Mouse (Mus musculus) spleen, adult 2 months (tissue): Measurements from ENCODE around the gene Zbtb16. TPM values are rescaled to one million over a fixed set of nuclear protein-coding genes. Genes with fewer than 3 reads are reported as not detected.

Experiments
- DNase-seq, 2 experiments: peaks; one replicate each; pipeline versions ENCODE4 v3.0.0 to v3.0.0-alpha.2; 2012 to 2021; ENCODE audit warnings: low spot score in 2 of 2, low read depth in 1 of 2
- H3K27ac ChIP-seq: fragments of 200-500 bp; 2 replicates; pipeline ENCODE4 v1.5.1; 2012; ENCODE audit warnings: low read length, inconsistent platforms; ENCODE audit not compliant: insufficient read depth
- H3K27me3 ChIP-seq: fragments of 200-500 bp; 2 replicates; pipeline ENCODE4 v1.6.1; 2012; ENCODE audit warnings: mild to moderate bottlenecking, moderate library complexity, low read length, inconsistent platforms; ENCODE audit not compliant: control insufficient read depth, insufficient read depth
- H3K36me3 ChIP-seq: fragments of 200-500 bp; 2 replicates; pipeline ENCODE4 v1.6.1; 2012; ENCODE audit warnings: mild to moderate bottlenecking, low read length, inconsistent platforms; ENCODE audit not compliant: control insufficient read depth, insufficient read depth
- H3K4me1 ChIP-seq: fragments of 200-500 bp; 2 replicates; pipeline ENCODE4 v1.6.1; 2011; ENCODE audit warnings: inconsistent platforms; ENCODE audit not compliant: control insufficient read depth, insufficient read depth, insufficient read length
- H3K4me3 ChIP-seq: fragments of 200-500 bp; 2 replicates; pipeline ENCODE4 v1.5.1; 2011; ENCODE audit warnings: mild to moderate bottlenecking, inconsistent platforms; ENCODE audit not compliant: insufficient read depth, insufficient read length; ENCODE audit errors: extremely low read depth
- CTCF ChIP-seq: fragments of 200-500 bp; IDR thresholded peaks from 2 replicates; pipeline ENCODE4 v1.5.1; 2011; ENCODE audit warnings: mild to moderate bottlenecking, inconsistent platforms; ENCODE audit not compliant: insufficient read depth, insufficient read length, insufficient replicate concordance; ENCODE audit errors: extremely low read depth
- POLR2A ChIP-seq: fragments of 200-500 bp; IDR thresholded peaks from 2 replicates; pipeline ENCODE4 v1.6.1; 2011; ENCODE audit warnings: low read depth, low read length, inconsistent platforms
- WGBS: fragments of 180-500 bp; shearing (Covaris S2); methylation state at CpG from one replicate; pipeline ENCODE4 v1.1.7; 2018; 5-methylcytosine and 5-hydroxymethylcytosine counted together
- polyA plus RNA-seq: library from polyadenylated mRNA; depleted of rRNA; stranded (reverse); fragments of >200 nt; gene quantifications from 2 replicates; pipeline ENCODE4 v1.2.3, GENCODE M21; 2012

Gene Zbtb16
- polyA plus RNA-seq, 1 experiment = 2.5 TPM

DNA sequence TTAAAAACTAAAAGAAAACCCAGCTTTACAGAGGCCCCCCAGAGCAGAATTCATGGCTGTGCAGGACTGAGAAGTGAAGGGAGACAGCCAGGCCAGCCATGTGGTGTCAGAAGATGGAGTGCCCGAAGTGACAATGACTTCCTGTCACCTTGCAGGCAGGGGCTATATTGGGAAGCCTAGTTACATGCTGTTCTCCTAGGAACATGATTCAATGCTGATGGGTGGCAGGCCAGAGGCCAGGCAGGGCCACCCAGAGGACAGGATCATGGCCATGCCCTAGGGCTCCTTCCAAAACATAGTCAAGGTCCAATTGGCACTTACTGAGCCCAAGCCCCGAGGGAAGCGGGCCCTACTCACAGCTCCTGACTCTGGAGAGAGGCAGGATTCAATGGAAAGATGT lies 106.6 kb downstream of the Zbtb16 start:
- DNase-seq = no peak
- H3K27ac ChIP-seq = no peak overlapping the region
- WGBS = 60% methylated on average over 3 of the region's 3 CpGs
- no peaks in the 10 kb centered on the region for H3K27me3 ChIP-seq
- TF ChIP-seq POLR2A (no peak), CTCF (no peak)
- H3K4me3 ChIP-seq = no peak overlapping the region
- H3K4me1 ChIP-seq = no peaks in the 10 kb centered on the region
- H3K36me3 ChIP-seq = no peaks in the 10 kb centered on the region

DNA sequence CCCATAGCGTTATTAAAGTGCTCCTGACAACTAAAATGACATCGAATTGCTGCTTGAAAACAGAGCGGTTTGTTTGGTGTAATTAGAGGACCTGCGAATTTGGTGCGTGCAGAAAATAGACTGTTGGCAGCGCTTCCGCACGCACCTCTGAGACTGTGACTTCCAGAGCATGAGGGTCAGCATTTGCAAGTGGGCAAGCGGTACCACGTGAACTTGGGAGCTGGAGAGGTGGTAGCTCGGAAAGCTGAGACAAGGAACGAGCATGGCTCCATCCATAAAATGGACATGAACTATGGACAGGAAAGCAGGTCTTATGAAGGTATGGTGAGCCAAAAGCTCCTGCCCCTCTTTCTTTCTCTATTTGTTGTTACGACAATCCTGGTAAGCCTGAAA lies 107.3 kb downstream of the Zbtb16 start:
- WGBS = 87% methylated on average over 13 of the region's 13 CpGs
- Histone ChIP-seq H3K27ac (no peak overlapping the region), H3K36me3 (no peaks in the 10 kb centered on the region), H3K27me3 (no peaks in the 10 kb centered on the region), H3K4me1 (no peaks in the 10 kb centered on the region), H3K4me3 (no peak overlapping the region)
- no peak for TF ChIP-seq POLR2A
- no peak for TF ChIP-seq CTCF
- DNase-seq = no peak

DNA sequence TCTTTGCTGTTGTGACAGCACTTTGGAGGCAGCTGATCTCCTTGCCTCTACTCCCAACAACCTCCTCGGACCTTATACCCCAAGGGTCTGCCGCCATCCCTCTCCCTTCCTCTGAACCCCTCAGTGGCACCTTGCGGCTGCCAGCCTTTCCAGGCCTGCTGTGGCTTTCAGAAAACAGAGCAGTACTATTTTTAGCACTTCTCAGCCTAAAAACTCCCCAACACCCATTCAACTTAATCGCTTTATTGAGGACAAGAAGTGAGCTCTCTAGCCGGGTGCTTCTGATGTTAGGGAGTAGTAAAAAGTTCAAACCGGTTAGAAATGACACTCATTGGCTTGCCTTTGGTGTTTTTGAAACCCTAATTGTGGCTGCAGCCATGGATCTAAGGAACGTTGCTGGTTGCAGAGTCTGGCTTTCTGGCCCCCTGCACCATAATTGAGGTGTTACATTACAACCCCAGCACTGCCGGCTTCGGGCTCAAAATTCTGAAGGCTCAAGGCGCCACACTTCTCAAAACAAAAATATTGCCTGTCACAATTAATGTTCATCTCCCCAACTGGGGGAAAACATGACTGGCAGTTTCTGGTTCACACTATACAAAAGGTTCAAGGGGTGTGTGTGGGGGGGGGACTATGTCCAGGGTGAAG lies 107.8 kb downstream of the Zbtb16 start:
- Histone ChIP-seq H3K36me3 (no peaks in the 10 kb centered on the region), H3K4me1 (no peaks in the 10 kb centered on the region)
- 52% methylated on average over 10 of the region's 10 CpGs for WGBS

DNA sequence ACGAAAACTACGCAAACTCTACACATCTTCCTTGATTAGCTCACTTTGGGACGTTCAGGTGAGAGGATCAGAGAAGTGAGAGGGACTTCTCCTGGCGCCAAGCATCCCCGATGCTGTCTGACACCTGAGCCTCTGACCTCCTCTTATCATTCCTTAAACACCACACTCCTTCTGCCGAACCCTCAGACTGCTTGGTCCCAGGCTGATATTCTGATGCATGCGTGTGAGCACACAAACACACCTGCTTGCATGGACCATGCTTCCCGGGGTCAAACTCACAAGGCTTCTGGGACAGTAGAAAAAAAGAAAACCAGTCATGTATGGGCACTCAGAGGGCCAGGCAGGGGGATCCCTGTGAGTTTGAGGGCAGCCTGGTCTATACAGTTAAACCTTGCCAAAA lies 109.7 kb downstream of the Zbtb16 start:
- Histone ChIP-seq H3K36me3 (no peaks in the 10 kb centered on the region), H3K4me1 (no peaks in the 10 kb centered on the region), H3K4me3 (no peak overlapping the region), H3K27me3 (no peaks in the 10 kb centered on the region), H3K27ac (no peak overlapping the region)
- 93% methylated on average over 8 of the region's 8 CpGs for WGBS
- TF ChIP-seq POLR2A = no peak
- no peak for TF ChIP-seq CTCF
- DNase-seq = no peak

More for the DNA sequence above, 107.8 kb downstream of the Zbtb16 start:
- no peak for TF ChIP-seq POLR2A
- TF ChIP-seq CTCF = no peak
- Histone ChIP-seq H3K27ac (no peak overlapping the region), H3K4me3 (no peak overlapping the region), H3K27me3 (no peaks in the 10 kb centered on the region)
- DNase-seq = no peak

DNA sequence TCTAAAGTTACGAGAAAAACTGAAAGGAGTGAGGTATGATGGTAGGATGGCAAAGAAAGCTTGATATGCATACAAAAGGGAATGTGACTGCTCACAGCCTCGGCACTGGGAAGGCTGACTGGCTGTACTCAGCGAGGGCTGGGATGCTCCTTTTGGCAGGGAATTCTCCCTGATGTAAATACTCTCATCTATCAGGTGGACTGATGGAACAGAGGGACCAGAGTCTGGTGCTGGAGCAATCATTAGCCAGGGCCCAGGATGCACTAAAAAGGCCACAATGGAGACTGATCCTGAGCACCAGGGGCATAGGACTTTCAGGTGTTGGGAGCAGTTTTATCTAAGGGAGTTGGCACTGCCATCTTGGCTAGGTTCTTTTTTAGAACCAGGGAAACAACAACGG lies 110.1 kb downstream of the Zbtb16 start:
- Histone ChIP-seq H3K27ac (no peak overlapping the region), H3K27me3 (no peaks in the 10 kb centered on the region), H3K36me3 (no peaks in the 10 kb centered on the region), H3K4me3 (no peak overlapping the region), H3K4me1 (no peaks in the 10 kb centered on the region)
- DNase-seq = no peak
- 85% methylated on average over 4 of the region's 4 CpGs for WGBS
- TF ChIP-seq POLR2A (no peak), CTCF (no peak)

DNA sequence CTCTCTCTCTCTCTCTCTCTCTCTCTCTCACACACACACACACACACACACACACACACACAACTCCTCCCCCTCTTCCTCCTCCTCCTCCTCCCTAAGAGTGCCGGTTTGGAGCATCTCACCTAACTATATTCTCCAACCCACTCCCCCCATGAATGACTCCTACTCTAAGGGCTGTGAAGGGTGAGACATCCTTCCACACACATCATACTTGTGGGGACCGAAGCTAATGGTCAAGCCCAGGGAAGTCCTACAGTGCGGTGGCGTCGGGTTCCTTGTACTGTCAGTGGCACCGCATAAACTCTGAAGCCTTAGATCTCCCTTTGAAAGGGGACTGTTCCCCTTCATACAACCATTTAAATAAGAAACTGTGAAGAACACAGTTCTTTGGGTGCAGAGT lies 110.9 kb downstream of the Zbtb16 start:
- DNase-seq = no peak
- H3K27ac ChIP-seq = no peak overlapping the region
- no peaks in the 10 kb centered on the region for H3K27me3 ChIP-seq
- H3K4me3 ChIP-seq = no peak overlapping the region
- H3K4me1 ChIP-seq = no peaks in the 10 kb centered on the region
- TF ChIP-seq POLR2A = no peak
- TF ChIP-seq CTCF = no peak
- WGBS = 90% methylated on average over 6 of the region's 6 CpGs
- H3K36me3 ChIP-seq = no peaks in the 10 kb centered on the region

DNA sequence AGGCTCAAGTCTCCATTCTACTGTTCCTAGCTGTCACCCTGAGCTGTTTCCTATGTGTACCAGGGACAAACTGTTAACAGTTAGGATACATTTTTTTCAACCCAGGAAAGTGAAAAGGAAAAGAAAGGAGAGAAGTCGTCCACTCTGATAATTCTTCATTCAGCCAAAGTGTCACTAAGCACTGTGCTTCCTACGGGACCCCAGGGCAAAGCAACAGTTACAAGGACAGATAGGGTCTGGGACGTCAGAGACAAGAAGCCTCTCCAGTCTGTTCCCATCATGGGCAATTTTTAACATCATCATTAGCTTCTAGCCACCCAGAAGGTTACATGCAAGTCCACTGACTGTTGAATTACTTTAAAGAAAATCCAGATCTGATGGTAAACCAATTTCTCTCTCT lies 111.3 kb downstream of the Zbtb16 start:
- H3K36me3 ChIP-seq = no peaks in the 10 kb centered on the region
- H3K27me3 ChIP-seq = no peaks in the 10 kb centered on the region
- DNase-seq = no peak
- no peaks in the 10 kb centered on the region for H3K4me1 ChIP-seq
- 80% methylated on average over 3 of the region's 3 CpGs for WGBS
- no peak overlapping the region for H3K27ac ChIP-seq
- no peak overlapping the region for H3K4me3 ChIP-seq
- TF ChIP-seq POLR2A = no peak
